Mouse (Mus musculus) spleen, adult 2 months (tissue): ENCODE data around the gene Tmem191c. TPM values are rescaled to one million over a fixed set of nuclear protein-coding genes. Genes with fewer than 3 reads are reported as not detected.

Experiments
- DNase-seq, 2 experiments: peaks; one replicate each; pipeline versions ENCODE4 v3.0.0 to v3.0.0-alpha.2; 2012 to 2021; ENCODE audit warnings: low spot score in 2 of 2, low read depth in 1 of 2
- H3K27ac ChIP-seq: fragments of 200-500 bp; 2 replicates; pipeline ENCODE4 v1.5.1; 2012; ENCODE audit warnings: low read length, inconsistent platforms; ENCODE audit not compliant: insufficient read depth
- H3K27me3 ChIP-seq: fragments of 200-500 bp; 2 replicates; pipeline ENCODE4 v1.6.1; 2012; ENCODE audit warnings: mild to moderate bottlenecking, moderate library complexity, low read length, inconsistent platforms; ENCODE audit not compliant: control insufficient read depth, insufficient read depth
- H3K36me3 ChIP-seq: fragments of 200-500 bp; 2 replicates; pipeline ENCODE4 v1.6.1; 2012; ENCODE audit warnings: mild to moderate bottlenecking, low read length, inconsistent platforms; ENCODE audit not compliant: control insufficient read depth, insufficient read depth
- H3K4me1 ChIP-seq: fragments of 200-500 bp; 2 replicates; pipeline ENCODE4 v1.6.1; 2011; ENCODE audit warnings: inconsistent platforms; ENCODE audit not compliant: control insufficient read depth, insufficient read depth, insufficient read length
- H3K4me3 ChIP-seq: fragments of 200-500 bp; 2 replicates; pipeline ENCODE4 v1.5.1; 2011; ENCODE audit warnings: mild to moderate bottlenecking, inconsistent platforms; ENCODE audit not compliant: insufficient read depth, insufficient read length; ENCODE audit errors: extremely low read depth
- CTCF ChIP-seq: fragments of 200-500 bp; IDR thresholded peaks from 2 replicates; pipeline ENCODE4 v1.5.1; 2011; ENCODE audit warnings: mild to moderate bottlenecking, inconsistent platforms; ENCODE audit not compliant: insufficient read depth, insufficient read length, insufficient replicate concordance; ENCODE audit errors: extremely low read depth
- POLR2A ChIP-seq: fragments of 200-500 bp; IDR thresholded peaks from 2 replicates; pipeline ENCODE4 v1.6.1; 2011; ENCODE audit warnings: low read depth, low read length, inconsistent platforms
- WGBS: fragments of 180-500 bp; shearing (Covaris S2); methylation state at CpG from one replicate; pipeline ENCODE4 v1.1.7; 2018; 5-methylcytosine and 5-hydroxymethylcytosine counted together
- polyA plus RNA-seq: library from polyadenylated mRNA; depleted of rRNA; stranded (reverse); fragments of >200 nt; gene quantifications from 2 replicates; pipeline ENCODE4 v1.2.3, GENCODE M21; 2012

The Tmem191c gene
- polyA plus RNA-seq, 1 experiment: 22.9 TPM

GRCm38 (mm10) chr16:17251539-17251938, 24.3 kb upstream of the Tmem191c start:
- no peak overlapping the region for H3K27ac ChIP-seq
- DNase-seq: no peak
- no peak for TF ChIP-seq CTCF
- no peak for TF ChIP-seq POLR2A
- no peaks in the 10 kb centered on the region for H3K4me1 ChIP-seq
- WGBS: 71% methylated on average over 3 of the region's 3 CpGs
- H3K4me3 ChIP-seq: no peak overlapping the region
- H3K27me3 ChIP-seq: no peaks in the 10 kb centered on the region
- no peaks in the 10 kb centered on the region for H3K36me3 ChIP-seq

- Histone ChIP-seq H3K4me1 (no peaks in the 10 kb centered on the region), H3K27ac (no peak overlapping the region), H3K36me3 (no peaks in the 10 kb centered on the region), H3K27me3 (no peaks in the 10 kb centered on the region), H3K4me3 (no peak overlapping the region)
- TF ChIP-seq POLR2A: no peak
- TF ChIP-seq CTCF: no peak
- DNase-seq: no peak
- 75% methylated on average over 3 of the region's 3 CpGs for WGBS
Observed at GRCm38 (mm10) chr16:17252086-17252726, 23.7 kb upstream of the Tmem191c start.

- 0 out of 2 replicates have a peak, but pooled peaks cover 4% of the 10 kb centered on the region for H3K36me3 ChIP-seq
- H3K27me3 ChIP-seq: no peaks in the 10 kb centered on the region
- H3K4me1 ChIP-seq: no peaks in the 10 kb centered on the region
- no peak overlapping the region for H3K4me3 ChIP-seq
- 82% methylated on average over 7 of the region's 7 CpGs for WGBS
- TF ChIP-seq CTCF: no peak
- no peak for TF ChIP-seq POLR2A
- no peak overlapping the region for H3K27ac ChIP-seq
- no peak for DNase-seq
Observed at GRCm38 (mm10) chr16:17252841-17253240, 23.0 kb upstream of the Tmem191c start.

- no peak for DNase-seq
- Histone ChIP-seq H3K36me3 (0 out of 2 replicates have a peak, but pooled peaks cover 4% of the 10 kb centered on the region), H3K4me3 (no peak overlapping the region), H3K27ac (no peak overlapping the region), H3K4me1 (no peaks in the 10 kb centered on the region), H3K27me3 (no peaks in the 10 kb centered on the region)
- no peak for TF ChIP-seq CTCF
- TF ChIP-seq POLR2A: no peak
- 87% methylated on average over 4 of the region's 4 CpGs for WGBS
Observed at GRCm38 (mm10) chr16:17254005-17254597, 21.8 kb upstream of the Tmem191c start.

- no peaks in the 10 kb centered on the region for H3K27me3 ChIP-seq
- H3K4me3 ChIP-seq: no peak overlapping the region
- H3K36me3 ChIP-seq: 0 out of 2 replicates have a peak, but pooled peaks cover 4% of the 10 kb centered on the region
- TF ChIP-seq POLR2A (no peak), CTCF (no peak)
- H3K27ac ChIP-seq: no peak overlapping the region
- H3K4me1 ChIP-seq: no peaks in the 10 kb centered on the region
- 87% methylated on average over 2 of the region's 2 CpGs for WGBS
- no peak for DNase-seq
Observed at GRCm38 (mm10) chr16:17255270-17255669, 20.6 kb upstream of the Tmem191c start.

- H3K36me3 ChIP-seq: 0 out of 2 replicates have a peak, but pooled peaks cover 4% of the 10 kb centered on the region
- H3K4me1 ChIP-seq: no peaks in the 10 kb centered on the region
- no peak overlapping the region for H3K4me3 ChIP-seq
- WGBS: 88% methylated on average over 9 of the region's 9 CpGs
- no peak for DNase-seq
- no peaks in the 10 kb centered on the region for H3K27me3 ChIP-seq
- TF ChIP-seq POLR2A (no peak), CTCF (no peak)
- no peak overlapping the region for H3K27ac ChIP-seq
Observed at GRCm38 (mm10) chr16:17257359-17257821, 18.5 kb upstream of the Tmem191c start.

- no peaks in the 10 kb centered on the region for H3K27me3 ChIP-seq
- no peak for TF ChIP-seq POLR2A
- TF ChIP-seq CTCF: no peak
- 0 out of 2 replicates have a peak, but pooled peaks cover 4% of the 10 kb centered on the region for H3K36me3 ChIP-seq
- WGBS: 49% methylated on average over 12 of the region's 12 CpGs
- DNase-seq: no peak
- no peak overlapping the region for H3K27ac ChIP-seq
- H3K4me1 ChIP-seq: no peaks in the 10 kb centered on the region
- H3K4me3 ChIP-seq: no peak overlapping the region
Observed at GRCm38 (mm10) chr16:17258917-17259316, 17.0 kb upstream of the Tmem191c start.
